Mouse (Mus musculus) lung, postnatal 0 days (tissue): Measurements from ENCODE around the gene Nup85. TPM values are rescaled to one million over a fixed set of nuclear protein-coding genes. Genes with fewer than 3 reads are reported as not detected.

Experiments used
- ATAC-seq: fragments of 200-750 bp; cut with Nextera tagmentation; 2 replicates; pipeline ENCODE4 v1.8.0; 2017; ENCODE audit warnings: moderate library complexity
- DNase-seq: peaks from one replicate; pipeline ENCODE4 v3.0.0-alpha.2; 2016; ENCODE audit warnings: low spot score
- H3K27ac ChIP-seq: fragments of 300-500 bp; sonication (generic); 2 replicates; pipeline ENCODE4 v1.5.1; 2014; ENCODE audit warnings: antibody characterized with exemption, mild to moderate bottlenecking, low read length, mixed read lengths
- H3K27me3 ChIP-seq: fragments of 300-500 bp; sonication (generic); replicated peaks from 2 replicates; pipeline ENCODE4 v1.6.1; 2014; ENCODE audit warnings: low read length, mixed read lengths; ENCODE audit not compliant: insufficient read depth
- H3K36me3 ChIP-seq: fragments of 300-500 bp; sonication (generic); 2 replicates; pipeline ENCODE4 v1.6.1; 2014; ENCODE audit warnings: low read length, mixed read lengths; ENCODE audit not compliant: insufficient read depth
- H3K4me1 ChIP-seq: fragments of 300-500 bp; sonication (generic); 2 replicates; pipeline ENCODE4 v1.6.1; 2014; ENCODE audit warnings: antibody characterized with exemption, low read depth, low read length, mixed read lengths; ENCODE audit not compliant: insufficient read depth
- H3K4me2 ChIP-seq: fragments of 300-500 bp; sonication (generic); replicated peaks from 2 replicates; pipeline ENCODE4 v1.6.1; 2014; ENCODE audit warnings: low read depth, mild to moderate bottlenecking, low read length, moderate library complexity, mixed read lengths
- H3K4me3 ChIP-seq: fragments of 300-500 bp; sonication (generic); 2 replicates; pipeline ENCODE4 v1.5.1; 2014; ENCODE audit warnings: low read depth, low read length
- H3K9ac ChIP-seq: fragments of 300-500 bp; sonication (generic); replicated peaks from 2 replicates; pipeline ENCODE4 v1.6.1; 2014; ENCODE audit warnings: low read depth, mild to moderate bottlenecking
- H3K9me3 ChIP-seq: fragments of 300-500 bp; sonication (generic); 2 replicates; pipeline ENCODE4 v1.6.1; 2016; ENCODE audit warnings: low read length, mixed read lengths
- CTCF ChIP-seq: IDR thresholded peaks from 2 replicates; pipeline ENCODE4 v1.5.1; 2016; ENCODE audit warnings: antibody characterized with exemption, mild to moderate bottlenecking
- EP300 ChIP-seq: IDR thresholded peaks from 2 replicates; pipeline ENCODE4 v1.6.1; 2016; ENCODE audit warnings: antibody characterized with exemption, mild to moderate bottlenecking, control low read depth
- WGBS: fragments of 180-500 bp; shearing (Covaris S2); extraction: QIAGEN DNeasy Blood & Tissue Kit; methylation state at CpG from one replicate; pipeline ENCODE4 v1.1.7; 2014; 5-methylcytosine and 5-hydroxymethylcytosine counted together
- polyA plus RNA-seq: library from polyadenylated mRNA; unstranded; fragments of >200 nt; fragmentation: Nextera tagmentation; extraction: Ambion mirVana; gene quantifications from 2 replicates; pipeline ENCODE4 v1.2.1, GENCODE M21; 2015

Nup85 gene
- polyA plus RNA-seq, 1 experiment from 2014 or later: 38.4 TPM

- no peaks in the 10 kb centered on the region for H3K4me1 ChIP-seq
- no peaks in the 10 kb centered on the region for H3K27me3 ChIP-seq
- ATAC-seq (peak; percentile 99), DNase-seq (peak; percentile 100)
- H3K36me3 ChIP-seq: no peaks in the 10 kb centered on the region; the same call in 1 of the 2 replicates
- TF ChIP-seq CTCF (0 out of 2 replicates have a peak, but pooled peaks have one; percentile 11), EP300 (no peak)
- H3K4me2 ChIP-seq: peak within 1 kb of the TSS; percentile 89
- peak within 1 kb of the TSS; percentile 46; the same call in 1 of the 2 replicates for H3K9ac ChIP-seq
- H3K27ac ChIP-seq: 0 out of 2 replicates have a peak within 1 kb of the TSS, but pooled peaks have one; percentile 27
- peak within 1 kb of the TSS; percentile 56 for H3K4me3 ChIP-seq
- H3K9me3 ChIP-seq: no peaks in the 10 kb centered on the region
- under 1% methylated on average over 46 of the region's 47 CpGs for WGBS
Observed at GRCm38 (mm10) chr11:115627705-115628464, 63.7 kb downstream of the Nup85 start, which contains the start of gene Slc25a19. Slc25a19 (minus strand) TSS chr11:115628295.

- no peaks in the 10 kb centered on the region for H3K27me3 ChIP-seq
- no peaks in the 10 kb centered on the region for H3K9me3 ChIP-seq
- ATAC-seq (no peak), DNase-seq (no peak)
- peak overlapping the region; percentile 89 for H3K4me2 ChIP-seq
- no peaks in the 10 kb centered on the region for H3K36me3 ChIP-seq
- 0 out of 2 replicates have a peak overlapping the region, but pooled peaks have one; percentile 27 for H3K27ac ChIP-seq
- WGBS: 47% methylated on average over 13 of the region's 13 CpGs
- TF ChIP-seq CTCF: no peak
- TF ChIP-seq EP300: no peak
- peak overlapping the region; percentile 56 for H3K4me3 ChIP-seq
- no peaks in the 10 kb centered on the region for H3K4me1 ChIP-seq
- H3K9ac ChIP-seq: 0 out of 2 replicates have a peak overlapping the region, but pooled peaks have one; percentile 26
Observed at GRCm38 (mm10) chr11:115628465-115629101, 64.3 kb downstream of the Nup85 start.

- ATAC-seq: no peak
- Histone ChIP-seq H3K27ac (no peak overlapping the region), H3K4me1 (no peaks in the 10 kb centered on the region), H3K27me3 (no peaks in the 10 kb centered on the region), H3K9me3 (no peaks in the 10 kb centered on the region), H3K36me3 (no peaks in the 10 kb centered on the region), H3K4me2 (no peak overlapping the region), H3K4me3 (no peak overlapping the region), H3K9ac (no peak overlapping the region)
- no peak for TF ChIP-seq EP300
- no peak for TF ChIP-seq CTCF
- 83% methylated on average over 13 of the region's 13 CpGs for WGBS
- no peak for DNase-seq
Observed at GRCm38 (mm10) chr11:115629734-115630531, 65.7 kb downstream of the Nup85 start.

GRCm38 (mm10) chr11:115630532-115631504 lies 66.6 kb downstream of the Nup85 start:
- ATAC-seq: peak; percentile 34
- no peak overlapping the region for H3K9ac ChIP-seq

GRCm38 (mm10) chr11:115631505-115631890 lies 67.3 kb downstream of the Nup85 start:
- no peaks in the 10 kb centered on the region for H3K36me3 ChIP-seq
- no peaks in the 10 kb centered on the region for H3K4me1 ChIP-seq
- no peak overlapping the region for H3K9ac ChIP-seq
- TF ChIP-seq CTCF: peak; percentile 83
- TF ChIP-seq EP300: no peak
- no peaks in the 10 kb centered on the region for H3K9me3 ChIP-seq
- H3K4me3 ChIP-seq: no peak overlapping the region
- H3K27ac ChIP-seq: peak overlapping the region; percentile 71
- no peaks in the 10 kb centered on the region for H3K27me3 ChIP-seq
- H3K4me2 ChIP-seq: peak overlapping the region; percentile 25; the same call in 1 of the 2 replicates
- WGBS: 19% methylated on average over 3 of the region's 3 CpGs
- DNase-seq (peak; percentile 70), ATAC-seq (no peak)

More at GRCm38 (mm10) chr11:115630532-115631504, 66.6 kb downstream of the Nup85 start:
- Histone ChIP-seq H3K9me3 (no peaks in the 10 kb centered on the region), H3K4me2 (peak overlapping the region; percentile 25; the same call in 1 of the 2 replicates), H3K4me3 (no peak overlapping the region), H3K27ac (peak overlapping the region; percentile 71), H3K4me1 (no peaks in the 10 kb centered on the region), H3K27me3 (no peaks in the 10 kb centered on the region), H3K36me3 (no peaks in the 10 kb centered on the region)
- DNase-seq: peak; percentile 92
- 28% methylated on average over 16 of the region's 16 CpGs for WGBS
- TF ChIP-seq CTCF (no peak), EP300 (0 out of 2 replicates have a peak, but pooled peaks have one; percentile 31)
